Mouse (Mus musculus) spleen, adult 12 weeks (tissue): ENCODE measurements around the gene Drc3.

Experiments used
- DNase-seq: peaks from one replicate; pipeline ENCODE4 v3.0.0; 2022; ENCODE audit warnings: low spot score

The Drc3 gene

DNA sequence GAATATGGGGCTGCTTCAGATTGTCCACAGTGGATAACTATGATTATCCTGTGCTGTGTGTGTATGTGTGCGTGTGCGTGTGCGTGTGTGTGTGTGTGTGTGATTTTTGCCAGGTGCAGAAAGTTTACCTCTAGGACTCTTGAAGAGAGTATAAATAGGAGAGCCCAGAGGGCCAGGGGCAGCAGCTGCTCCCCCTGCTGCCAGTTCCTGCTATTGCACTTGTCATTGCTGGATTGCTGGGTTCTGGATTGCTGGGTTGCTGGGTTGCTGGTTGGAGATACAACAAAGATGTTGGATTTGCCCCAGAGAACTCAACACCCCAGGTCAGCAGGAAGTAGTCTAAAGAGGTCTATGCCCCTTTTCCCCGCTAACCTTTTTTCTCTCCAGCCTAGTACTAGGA, 14.8 kb upstream of the Drc3 start:
- peak; percentile 12 for DNase-seq

GRCm38 (mm10) chr11:60339361-60339760, 13.8 kb upstream of the Drc3 start:
- DNase-seq = no peak

- DNase-seq = no peak
Observed at GRCm38 (mm10) chr11:60345868-60346267, 7.3 kb upstream of the Drc3 start.

GRCm38 (mm10) chr11:60346537-60346936, 6.6 kb upstream of the Drc3 start:
- DNase-seq = no peak

DNA sequence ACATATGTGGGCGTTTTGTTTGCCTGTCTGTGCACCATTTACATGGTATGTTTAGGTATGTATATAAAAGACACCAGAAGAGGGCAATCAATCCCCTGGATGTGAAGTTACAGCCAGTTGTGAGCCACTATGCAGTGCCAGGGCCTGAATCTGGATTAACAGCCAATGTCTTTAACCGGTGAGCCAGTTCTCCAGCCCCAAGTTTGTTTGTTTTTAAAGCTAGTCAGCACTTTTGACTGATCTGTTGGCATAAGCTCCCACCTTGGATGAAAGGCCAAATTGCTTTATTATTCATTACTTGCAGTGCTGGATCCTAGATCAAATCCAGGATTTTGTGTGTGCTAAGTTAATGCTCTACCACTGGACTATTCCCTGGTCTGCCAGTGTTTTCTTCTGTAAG, 1.7 kb upstream of the Drc3 start:
- DNase-seq = no peak

- DNase-seq = no peak
Observed at GRCm38 (mm10) chr11:60351925-60352371, 1.2 kb upstream of the Drc3 start.

DNA sequence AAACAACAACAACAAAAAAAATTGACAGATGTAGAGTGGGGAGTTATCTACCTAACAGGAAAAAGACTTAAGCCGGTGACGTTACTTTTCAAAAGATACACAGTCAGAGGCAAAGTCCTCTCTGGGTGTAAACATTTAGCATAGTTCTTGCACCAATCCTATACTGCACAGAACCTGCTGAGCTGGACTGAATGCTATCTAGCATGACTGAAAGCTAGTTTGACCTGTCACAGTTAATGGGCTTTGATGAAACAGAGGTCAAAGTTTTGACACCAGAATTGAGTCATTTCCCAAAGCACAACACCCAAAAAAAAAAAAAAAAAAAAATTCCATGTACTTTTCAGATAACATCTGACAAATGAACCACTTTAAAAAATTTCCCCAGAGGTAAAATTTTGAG, 2.8 kb downstream of the Drc3 start:
- no peak for DNase-seq

DNA sequence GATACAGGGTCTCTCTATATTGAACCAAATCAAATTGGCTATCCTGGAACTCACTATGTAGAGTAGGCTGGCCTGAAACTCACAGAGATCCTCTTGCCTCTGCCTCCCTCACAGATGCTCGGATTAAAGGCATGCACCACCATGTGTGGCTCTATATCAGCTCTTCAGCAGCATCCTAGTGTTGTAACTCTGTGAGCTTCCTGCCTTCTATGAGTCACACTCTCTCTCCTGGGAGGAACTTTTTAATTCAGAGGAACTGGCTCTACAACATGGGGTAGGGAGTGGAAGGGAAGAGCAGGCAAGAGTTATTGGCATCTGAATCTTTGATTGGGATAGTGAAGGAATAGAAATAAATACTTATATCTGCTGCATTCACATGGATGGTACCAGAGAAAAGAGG, 4.0 kb downstream of the Drc3 start:
- DNase-seq = no peak

DNA sequence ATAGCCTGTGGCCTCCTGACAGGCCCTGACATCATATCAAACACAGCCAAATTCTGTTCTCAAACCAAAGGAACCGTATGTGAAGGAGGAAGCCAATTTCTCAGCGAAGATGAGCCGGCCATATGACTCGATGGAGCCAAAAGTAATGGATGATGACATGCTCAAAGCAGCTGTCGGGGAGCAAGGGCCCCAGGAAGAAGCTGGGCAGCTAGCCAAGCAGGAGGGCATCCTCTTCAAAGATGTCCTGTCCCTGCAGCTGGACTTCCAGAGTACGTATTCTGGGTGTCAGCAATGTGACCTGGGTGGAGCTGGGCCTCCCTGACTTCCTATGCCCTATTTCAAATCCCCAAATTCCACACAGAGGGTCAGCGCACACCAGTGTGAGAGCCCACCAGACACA, 5.4 kb downstream of the Drc3 start:
- no peak for DNase-seq

GRCm38 (mm10) chr11:60359138-60359537, 6.0 kb downstream of the Drc3 start:
- no peak for DNase-seq

- no peak for DNase-seq
Observed at GRCm38 (mm10) chr11:60359936-60360335, 6.8 kb downstream of the Drc3 start.

DNA sequence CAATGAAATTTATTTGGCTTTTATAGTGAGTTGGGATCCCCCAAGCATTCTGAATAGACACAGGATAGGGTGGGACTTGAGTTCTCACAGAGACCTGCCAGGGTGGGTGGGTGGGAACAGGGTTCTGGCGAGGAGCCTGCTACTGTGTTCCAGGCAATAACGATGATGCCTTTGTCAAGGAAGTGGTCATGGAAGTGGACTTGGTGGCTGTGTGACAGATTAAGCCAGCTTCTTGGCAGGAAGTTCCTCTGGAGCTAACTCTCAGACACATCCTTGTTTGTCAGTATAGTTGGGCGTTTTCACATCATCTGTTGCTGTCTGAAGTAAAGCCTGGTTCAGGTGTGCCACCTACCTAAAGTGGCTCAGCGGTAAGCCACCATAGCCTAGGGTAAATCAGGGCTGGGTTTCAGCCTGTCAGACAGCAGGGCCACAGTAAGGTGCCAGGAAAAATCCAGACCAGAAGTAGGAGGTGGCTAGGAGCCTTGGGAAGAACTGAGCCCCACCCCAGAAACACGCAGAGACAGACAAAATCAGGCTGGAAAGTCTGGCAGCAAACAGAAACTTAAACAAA, 7.6 kb downstream of the Drc3 start:
- no peak for DNase-seq

- DNase-seq = no peak
Observed at GRCm38 (mm10) chr11:60366239-60367019, 13.3 kb downstream of the Drc3 start.

DNA sequence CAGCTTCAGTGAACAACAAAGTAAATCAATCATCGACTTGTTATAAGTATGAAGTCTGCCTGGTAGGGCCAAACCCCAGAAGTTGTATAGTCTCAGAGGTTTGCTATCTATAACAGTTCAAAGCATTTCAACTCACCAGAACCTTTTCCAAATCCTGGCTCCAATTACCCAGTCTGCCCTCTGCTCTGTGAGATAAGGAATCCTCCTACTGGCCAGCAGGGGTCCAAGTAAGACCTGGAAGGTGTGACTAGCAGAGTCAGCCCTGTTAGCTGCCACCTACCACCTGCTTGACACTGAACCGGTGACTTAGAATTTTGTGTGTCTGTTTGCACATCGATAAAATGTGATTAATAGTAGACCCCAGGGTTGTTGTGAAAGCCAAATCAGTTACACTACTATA, 14.1 kb downstream of the Drc3 start:
- no peak for DNase-seq

DNA sequence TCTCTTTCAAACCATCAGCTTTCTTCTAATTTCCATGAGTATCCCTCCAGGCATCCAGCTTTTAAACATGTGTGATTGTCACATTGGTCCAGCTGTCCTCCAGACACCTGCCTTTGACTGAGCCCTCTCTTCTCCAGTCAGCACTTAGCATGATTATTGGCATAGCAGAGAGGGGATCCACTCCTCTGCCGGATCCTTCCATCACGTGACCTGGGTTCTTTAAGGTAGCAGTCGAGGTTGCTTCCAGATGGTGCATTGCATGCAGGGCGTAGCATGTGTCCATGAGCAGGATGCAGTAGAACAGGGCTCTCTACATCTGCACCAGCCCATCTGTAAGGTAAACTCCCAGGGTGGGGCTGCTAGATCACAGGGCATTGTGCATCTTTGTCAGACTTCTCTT, 15.8 kb downstream of the Drc3 start:
- DNase-seq = no peak

DNA sequence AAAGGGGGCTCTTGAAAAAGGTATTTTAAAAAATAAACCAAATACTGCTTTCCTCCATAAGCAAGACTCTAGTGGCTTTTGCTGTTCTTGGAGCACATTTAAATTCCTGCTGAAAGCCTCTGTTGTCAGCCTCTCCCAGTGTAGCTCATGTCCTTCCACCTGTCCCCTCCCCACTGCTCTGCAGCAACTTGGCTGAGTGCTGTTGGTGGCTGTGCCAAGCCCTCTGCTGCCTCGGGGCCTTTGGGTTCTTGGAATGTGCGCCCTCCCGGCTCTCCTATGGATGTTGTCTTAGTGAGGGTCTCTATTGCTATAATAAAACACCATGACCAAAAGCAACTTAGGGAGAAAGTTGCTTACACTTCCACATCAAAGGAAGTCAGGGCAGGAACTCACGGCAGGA, 16.3 kb downstream of the Drc3 start:
- no peak for DNase-seq

GRCm38 (mm10) chr11:60370431-60370830, 17.3 kb downstream of the Drc3 start:
- no peak for DNase-seq

DNA sequence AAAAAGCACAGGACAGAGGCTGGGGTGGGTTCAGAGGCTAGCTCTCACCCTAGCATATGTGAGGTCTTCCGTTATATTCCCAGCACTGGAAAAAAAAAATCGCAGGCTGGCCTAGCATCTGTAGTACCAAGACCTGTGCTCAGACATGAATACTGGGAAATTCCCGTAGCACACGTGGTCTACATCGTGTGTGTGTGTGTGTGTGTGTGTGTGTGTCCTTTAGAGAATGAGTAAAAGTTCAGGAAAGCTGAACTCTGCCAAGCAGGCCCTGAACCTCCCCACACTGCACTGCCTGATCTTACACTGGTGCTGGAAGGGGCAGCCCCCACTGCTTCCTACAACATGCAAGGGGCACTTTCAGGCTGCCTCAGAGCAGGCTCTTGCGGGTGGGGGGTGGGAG, 21.4 kb downstream of the Drc3 start:
- no peak for DNase-seq

- DNase-seq = no peak
Observed at GRCm38 (mm10) chr11:60383518-60383917, 30.4 kb downstream of the Drc3 start.

DNA sequence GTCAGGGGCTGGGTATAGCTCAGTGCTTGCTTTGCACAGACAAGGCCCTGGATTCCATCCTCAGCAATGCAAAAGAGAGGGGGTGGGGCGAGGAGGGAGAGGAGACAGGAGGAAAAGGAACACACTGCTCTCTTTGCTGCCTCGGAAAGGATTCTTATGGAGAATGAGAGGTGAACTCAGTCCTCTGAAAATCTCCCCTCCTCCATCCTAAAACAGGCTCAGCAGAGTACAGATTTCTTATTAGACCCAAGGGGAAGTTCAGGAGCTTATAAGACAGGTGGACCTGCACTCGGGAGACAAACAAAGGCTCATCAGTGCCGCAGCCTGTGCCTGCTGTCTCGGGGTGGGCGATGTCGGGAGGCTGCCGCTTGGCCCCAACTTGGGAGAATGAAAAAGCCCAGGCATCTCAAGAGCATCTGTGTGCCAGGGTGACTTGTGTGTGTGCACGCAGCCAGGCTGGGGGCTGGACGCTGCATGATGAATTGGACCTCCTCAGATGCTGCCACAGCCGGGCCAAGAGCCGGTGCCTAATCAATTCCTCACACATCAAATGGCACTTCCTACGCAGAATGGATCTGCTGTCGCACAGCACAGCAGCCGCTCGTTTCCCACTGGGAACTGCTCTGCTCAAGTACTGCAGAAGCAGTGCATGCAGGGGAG, 31.8 kb downstream of the Drc3 start:
- no peak for DNase-seq

GRCm38 (mm10) chr11:60385946-60386345, 32.8 kb downstream of the Drc3 start:
- DNase-seq = no peak

DNA sequence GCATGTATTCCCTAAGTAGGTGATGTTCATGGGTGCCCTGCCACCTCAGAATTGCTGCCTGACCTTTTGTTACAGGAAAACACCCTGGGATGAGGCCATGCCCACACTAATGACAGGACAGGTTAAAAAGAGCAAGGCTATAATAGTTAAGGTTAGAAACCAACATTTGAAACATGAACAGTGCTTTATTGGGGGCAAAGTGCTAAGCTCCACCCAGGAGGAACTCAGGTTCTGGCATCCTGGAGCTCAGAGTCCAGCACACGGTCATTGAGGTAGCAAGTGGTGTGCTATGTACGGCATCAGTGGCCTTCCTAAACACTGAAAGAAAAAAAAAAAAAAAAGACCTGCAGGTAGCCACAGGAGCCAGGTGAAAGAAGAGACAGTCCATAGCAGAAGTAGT, 34.8 kb downstream of the Drc3 start:
- DNase-seq = no peak

DNA sequence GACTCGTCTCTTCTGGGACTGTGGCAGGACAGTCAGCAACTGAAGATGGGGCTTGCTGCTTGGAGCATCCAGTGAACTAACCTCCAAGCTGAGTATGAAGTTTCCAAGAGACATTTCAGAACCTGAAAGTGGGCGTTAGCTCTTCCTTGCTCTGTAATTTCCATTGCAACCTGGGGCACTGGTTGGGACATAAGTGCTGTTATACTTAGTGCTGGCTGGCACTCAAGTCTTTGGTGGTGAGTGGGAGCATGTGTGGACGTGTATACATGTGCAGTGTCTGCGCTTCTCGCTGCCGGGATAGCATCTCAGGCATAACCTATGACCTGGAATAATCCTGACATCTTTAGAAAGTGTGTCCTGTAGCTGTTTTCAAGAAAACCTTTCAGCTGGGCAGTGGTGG, 38.2 kb downstream of the Drc3 start:
- no peak for DNase-seq
